Mouse (Mus musculus): ENCODE results near the gene Zbtb9. TPM values are rescaled to one million over a fixed set of nuclear protein-coding genes. Genes with fewer than 3 reads are reported as not detected.

Zbtb9 gene
- polyA plus RNA-seq, 1 experiment from 2014 or later, result 13.6 TPM

DNA sequence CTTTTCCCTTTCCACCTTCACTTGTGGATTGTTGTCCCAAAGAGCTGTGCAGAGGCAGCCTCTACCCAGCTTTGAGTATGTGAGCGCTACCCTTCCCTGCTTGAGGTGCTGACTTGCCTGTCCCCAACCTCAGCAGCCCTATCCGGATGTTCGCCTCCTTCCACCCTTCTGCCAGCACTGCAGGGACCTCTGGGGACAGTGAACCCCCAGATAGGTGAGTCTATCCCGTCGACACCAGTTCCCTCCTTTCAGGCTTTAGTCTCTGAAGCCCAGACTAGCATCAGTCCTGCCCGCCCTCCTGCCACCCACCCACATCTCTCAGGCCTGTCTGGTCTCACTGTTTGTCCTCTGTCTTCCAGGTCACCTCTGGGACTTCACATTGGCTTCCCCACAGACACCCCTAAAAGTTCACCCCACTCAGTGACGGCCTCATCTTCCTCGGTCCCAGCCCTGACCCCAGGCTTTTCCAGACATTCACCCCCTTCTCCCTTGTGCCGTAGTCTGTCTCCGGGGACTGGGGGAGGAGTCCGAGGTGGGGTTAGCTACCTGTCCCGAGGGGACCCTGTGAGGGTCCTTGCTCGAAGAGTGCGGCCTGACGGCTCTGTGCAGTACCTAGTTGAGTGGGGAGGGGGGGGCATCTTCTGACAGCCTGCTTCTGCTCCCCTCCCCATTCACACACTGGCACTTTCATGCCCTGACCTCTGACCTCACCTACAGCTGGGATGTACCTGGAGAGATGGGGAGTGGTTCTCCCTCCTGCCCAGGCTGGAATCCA lies 35.9 kb upstream of the Zbtb9 start:
- peak; percentile 12 for DNase-seq (ENCODE audit: low spot score, missing footprints)
- Histone ChIP-seq H3K36me3 (ENCODE audit: control insufficient read depth, insufficient read depth, low read length) (peaks cover 4% of the 10 kb centered on the region), H3K9ac (ENCODE audit: low read length) (0 out of 2 replicates have a peak overlapping the region, but pooled peaks have one; percentile 20), H3K4me1 (ENCODE audit: control insufficient read depth, insufficient read depth, low read length) (peaks cover 38% of the 10 kb centered on the region), H3K4me3 (ENCODE audit: low read depth, low read length) (no peak overlapping the region), H3K4me2 (no peak overlapping the region), H3K9me3 (ENCODE audit: control insufficient read depth, low read length) (no peaks in the 10 kb centered on the region), H3K27ac (ENCODE audit: low read depth, low read length) (no peak overlapping the region), H3K27me3 (ENCODE audit: control insufficient read depth, insufficient read depth, low read length) (no peaks in the 10 kb centered on the region)
- 86% methylated on average over 15 of the region's 15 CpGs for WGBS
- no peak for ATAC-seq (ENCODE audit: low FRiP score)

DNA sequence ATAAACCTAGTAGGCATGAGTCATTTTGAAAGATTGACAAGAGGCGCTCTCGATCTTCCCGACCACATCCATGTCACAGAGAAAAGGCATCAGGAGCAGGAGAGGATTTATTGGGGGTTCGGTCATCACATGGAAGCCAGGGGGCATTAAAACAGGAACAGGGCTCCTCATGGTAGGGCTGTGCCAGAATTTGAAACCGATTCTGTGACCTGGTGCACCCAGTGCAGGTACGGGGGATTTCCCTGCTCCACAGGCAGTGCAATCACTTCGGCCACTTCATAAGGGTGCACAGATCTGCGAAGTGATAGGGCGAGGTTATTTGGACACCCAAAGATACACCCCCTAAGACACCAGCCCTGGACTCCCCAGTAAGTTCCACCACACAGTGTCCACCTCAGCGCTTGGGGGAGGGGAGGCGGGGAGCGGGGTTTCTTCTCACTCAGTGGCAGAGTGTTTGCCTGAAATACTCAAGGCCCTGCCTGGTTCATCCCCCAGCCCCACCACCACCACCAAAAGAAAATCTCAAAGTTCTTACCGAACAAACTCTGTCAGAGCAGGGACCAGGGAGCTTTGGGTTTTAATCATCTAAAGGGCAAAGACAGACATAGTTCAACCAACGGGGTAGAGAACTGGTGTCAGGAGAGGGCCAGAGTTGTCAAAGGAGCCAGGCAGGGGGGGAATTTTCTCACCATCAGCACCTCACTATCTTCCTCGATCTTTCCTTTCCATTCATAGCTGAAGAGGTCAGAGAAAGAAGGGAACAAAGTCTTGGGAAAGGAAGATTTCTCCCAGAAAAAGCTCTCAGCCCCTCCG lies 34.9 kb upstream of the Zbtb9 start:
- ATAC-seq (ENCODE audit: low FRiP score), result no peak
- Histone ChIP-seq H3K4me1 (ENCODE audit: control insufficient read depth, insufficient read depth, low read length) (peaks cover 33% of the 10 kb centered on the region), H3K27me3 (ENCODE audit: control insufficient read depth, insufficient read depth, low read length) (no peaks in the 10 kb centered on the region), H3K36me3 (ENCODE audit: control insufficient read depth, insufficient read depth, low read length) (peaks cover 4% of the 10 kb centered on the region), H3K9me3 (ENCODE audit: control insufficient read depth, low read length) (no peaks in the 10 kb centered on the region), H3K4me3 (ENCODE audit: low read depth, low read length) (peak overlapping the region; percentile 67), H3K4me2 (peak overlapping the region; percentile 98), H3K27ac (ENCODE audit: low read depth, low read length) (no peak overlapping the region; the same call in 1 of the 2 replicates), H3K9ac (ENCODE audit: low read length) (peak overlapping the region; percentile 77)
- WGBS, result 64% methylated on average over 16 of the region's 16 CpGs
- peak; percentile 80 for DNase-seq (ENCODE audit: low spot score, missing footprints)

DNA sequence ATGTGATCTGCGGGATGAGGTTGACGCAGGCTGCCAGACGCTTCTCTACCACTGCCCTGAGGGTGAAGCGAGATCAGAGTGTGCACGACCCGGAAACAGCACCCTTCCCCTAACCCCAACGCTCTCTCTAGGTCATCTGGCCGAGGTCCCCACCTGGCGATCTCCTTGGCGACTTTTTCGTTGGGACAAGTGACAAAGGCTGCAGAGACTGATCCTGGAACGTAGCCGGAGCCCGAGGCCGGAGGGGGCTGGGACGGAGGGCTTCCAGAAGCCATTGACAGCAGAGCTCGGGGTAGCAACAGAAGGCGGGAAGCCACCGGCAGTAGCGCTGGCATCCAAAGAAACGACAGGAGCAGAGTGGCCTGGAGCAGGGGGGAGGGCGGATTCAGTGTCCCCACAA lies 34.2 kb upstream of the Zbtb9 start:
- no peaks in the 10 kb centered on the region for H3K27me3 ChIP-seq (ENCODE audit: control insufficient read depth, insufficient read depth, low read length)
- under 1% methylated on average over 21 of the region's 22 CpGs for WGBS
- peak; percentile 1; the same call in 1 of the 2 replicates for ATAC-seq (ENCODE audit: low FRiP score)
- H3K9ac ChIP-seq (ENCODE audit: low read length), result peak overlapping the region; percentile 77
- peak overlapping the region; percentile 67 for H3K4me3 ChIP-seq (ENCODE audit: low read depth, low read length)
- H3K9me3 ChIP-seq (ENCODE audit: control insufficient read depth, low read length), result no peaks in the 10 kb centered on the region
- DNase-seq (ENCODE audit: low spot score, missing footprints), result peak; percentile 91
- H3K4me2 ChIP-seq, result peak overlapping the region; percentile 98
- H3K4me1 ChIP-seq (ENCODE audit: control insufficient read depth, insufficient read depth, low read length), result peaks cover 27% of the 10 kb centered on the region
- H3K36me3 ChIP-seq (ENCODE audit: control insufficient read depth, insufficient read depth, low read length), result peaks cover 4% of the 10 kb centered on the region
- H3K27ac ChIP-seq (ENCODE audit: low read depth, low read length), result peak overlapping the region; percentile 57

DNA sequence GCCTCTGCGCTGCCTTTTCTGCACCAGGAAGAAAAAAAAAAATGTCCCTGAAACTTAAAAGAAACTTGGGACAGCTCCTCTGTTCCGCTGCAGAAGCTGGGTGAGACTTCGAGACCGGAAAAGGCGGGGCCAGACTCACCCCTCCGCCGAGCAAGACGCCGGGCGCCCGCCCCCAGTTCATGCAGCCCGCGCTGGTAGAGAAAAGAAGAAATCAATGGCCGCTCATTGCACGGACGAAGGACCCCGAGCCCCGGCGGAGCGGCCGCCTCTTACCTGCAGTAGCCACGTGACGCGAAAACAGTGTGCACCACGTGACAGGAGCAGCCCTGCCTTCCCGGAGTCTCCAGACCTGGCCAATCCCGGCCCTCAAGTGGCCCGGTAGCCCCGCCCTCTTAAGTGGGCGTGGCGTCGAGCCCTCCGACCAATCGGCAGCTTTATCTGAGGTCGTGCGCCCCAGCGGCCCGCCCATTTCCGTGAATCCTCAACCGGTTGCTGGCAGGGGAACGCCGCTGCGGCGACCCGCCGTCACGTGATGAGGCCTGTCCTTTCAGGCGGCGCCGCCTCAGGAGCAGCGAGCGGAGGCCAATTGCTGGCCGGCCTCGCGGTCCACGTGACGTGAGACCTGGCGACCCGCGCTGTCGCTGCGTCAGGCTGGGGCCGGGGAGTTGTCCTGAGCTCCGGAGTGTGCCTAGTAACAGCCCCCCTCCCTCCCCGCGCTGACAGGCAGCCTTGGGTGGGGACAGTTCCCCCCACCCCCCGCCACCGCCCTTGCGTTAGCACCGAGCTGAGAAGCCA lies 33.6 kb upstream of the Zbtb9 start, which contains the start of gene Cuta:
Cuta (minus strand) TSS at position 392 of the 795 bp plus-strand sequence.
- H3K4me2 ChIP-seq, result peak within 1 kb of the TSS; percentile 98
- H3K36me3 ChIP-seq (ENCODE audit: control insufficient read depth, insufficient read depth, low read length), result peaks cover 4% of the 10 kb centered on the region
- H3K27me3 ChIP-seq (ENCODE audit: control insufficient read depth, insufficient read depth, low read length), result no peaks in the 10 kb centered on the region
- peak within 1 kb of the TSS; percentile 67 for H3K4me3 ChIP-seq (ENCODE audit: low read depth, low read length)
- H3K4me1 ChIP-seq (ENCODE audit: control insufficient read depth, insufficient read depth, low read length), result peaks cover 27% of the 10 kb centered on the region
- peak; percentile 100 for DNase-seq (ENCODE audit: low spot score, missing footprints)
- ATAC-seq (ENCODE audit: low FRiP score), result peak; percentile 95
- no peaks in the 10 kb centered on the region for H3K9me3 ChIP-seq (ENCODE audit: control insufficient read depth, low read length)
- H3K27ac ChIP-seq (ENCODE audit: low read depth, low read length), result peak within 1 kb of the TSS; percentile 88
- under 1% methylated on average over 68 of the region's 70 CpGs for WGBS
- H3K9ac ChIP-seq (ENCODE audit: low read length), result peak within 1 kb of the TSS; percentile 77

DNA sequence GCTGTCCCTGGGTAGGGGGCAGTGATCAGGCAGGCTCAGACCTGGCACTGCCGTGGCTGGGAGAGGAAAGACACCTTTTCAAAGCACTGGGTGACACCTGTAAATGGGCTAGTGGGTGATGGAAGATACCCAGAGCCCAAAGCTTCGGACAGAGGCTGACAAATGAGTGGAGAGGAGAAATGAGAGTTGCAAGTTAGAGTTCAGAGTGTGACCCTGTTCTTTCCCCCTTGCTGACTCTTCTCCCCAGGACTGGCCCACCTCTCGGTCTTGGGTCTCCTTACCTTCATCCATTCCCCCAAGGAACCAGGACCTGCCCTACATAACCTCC lies 33.0 kb upstream of the Zbtb9 start:
- Histone ChIP-seq H3K4me1 (ENCODE audit: control insufficient read depth, insufficient read depth, low read length) (peaks cover 27% of the 10 kb centered on the region), H3K4me2 (peak overlapping the region; percentile 98), H3K9me3 (ENCODE audit: control insufficient read depth, low read length) (no peaks in the 10 kb centered on the region), H3K27me3 (ENCODE audit: control insufficient read depth, insufficient read depth, low read length) (no peaks in the 10 kb centered on the region), H3K27ac (ENCODE audit: low read depth, low read length) (peak overlapping the region; percentile 88), H3K4me3 (ENCODE audit: low read depth, low read length) (peak overlapping the region; percentile 67), H3K9ac (ENCODE audit: low read length) (peak overlapping the region; percentile 67), H3K36me3 (ENCODE audit: control insufficient read depth, insufficient read depth, low read length) (peaks cover 4% of the 10 kb centered on the region)
- peak; percentile 94 for DNase-seq (ENCODE audit: low spot score, missing footprints)
- ATAC-seq (ENCODE audit: low FRiP score), result peak; percentile 0; the same call in 1 of the 2 replicates
- WGBS, result 4% methylated on average over 3 of the region's 3 CpGs

DNA sequence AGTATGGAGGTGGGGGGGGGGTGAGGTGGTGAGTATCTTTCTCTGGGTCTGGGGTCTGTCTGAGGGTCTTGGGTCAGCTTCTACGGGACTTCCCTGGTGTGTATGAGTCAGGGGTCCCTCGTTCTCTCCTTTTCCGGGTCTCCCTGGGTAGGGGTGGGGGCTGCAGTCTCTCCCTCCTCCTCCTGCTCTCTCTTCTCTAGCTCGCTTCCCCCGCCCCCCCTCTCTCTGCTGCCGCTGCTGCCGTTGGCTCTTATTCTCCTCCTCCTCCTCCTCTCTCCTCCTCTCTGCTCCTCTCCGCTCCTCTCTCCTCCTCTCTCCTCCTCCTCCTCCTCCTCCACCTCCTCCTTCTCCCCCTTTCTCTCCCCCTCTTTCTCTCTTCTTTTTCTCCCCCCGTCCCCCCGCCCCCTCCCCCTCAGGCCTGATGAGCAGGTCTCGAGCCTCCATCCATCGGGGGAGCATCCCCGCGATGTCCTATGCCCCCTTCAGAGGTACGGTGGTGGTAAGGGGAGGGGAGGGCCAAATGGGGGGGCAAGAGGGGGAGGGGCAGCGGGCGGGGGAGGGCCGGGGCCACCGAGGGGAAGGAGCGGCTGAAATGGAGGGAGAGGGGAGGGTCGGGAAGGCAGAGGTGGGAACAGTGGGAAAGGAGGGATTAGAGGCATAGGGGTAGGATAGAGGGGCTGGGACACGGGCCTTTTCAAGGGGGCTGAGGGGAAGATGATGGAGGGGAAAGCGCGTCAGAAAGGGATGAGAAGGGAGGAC lies 31.8 kb upstream of the Zbtb9 start, which contains the start of gene Syngap1:
Syngap1 (plus strand) TSS at position 223 of the 759 bp plus-strand sequence.
- ATAC-seq (ENCODE audit: low FRiP score), result no peak
- peaks cover 35% of the 10 kb centered on the region for H3K4me1 ChIP-seq (ENCODE audit: control insufficient read depth, insufficient read depth, low read length)
- H3K9me3 ChIP-seq (ENCODE audit: control insufficient read depth, low read length), result no peaks in the 10 kb centered on the region
- peak within 1 kb of the TSS; percentile 74 for H3K9ac ChIP-seq (ENCODE audit: low read length)
- peak within 1 kb of the TSS; percentile 67 for H3K4me3 ChIP-seq (ENCODE audit: low read depth, low read length)
- no peaks in the 10 kb centered on the region for H3K27me3 ChIP-seq (ENCODE audit: control insufficient read depth, insufficient read depth, low read length)
- H3K4me2 ChIP-seq, result peak within 1 kb of the TSS; percentile 98
- WGBS, result 1% methylated on average over 22 of the region's 24 CpGs
- peak; percentile 92 for DNase-seq (ENCODE audit: low spot score, missing footprints)
- H3K27ac ChIP-seq (ENCODE audit: low read depth, low read length), result peak within 1 kb of the TSS; percentile 88
- H3K36me3 ChIP-seq (ENCODE audit: control insufficient read depth, insufficient read depth, low read length), result no peaks in the 10 kb centered on the region

DNA sequence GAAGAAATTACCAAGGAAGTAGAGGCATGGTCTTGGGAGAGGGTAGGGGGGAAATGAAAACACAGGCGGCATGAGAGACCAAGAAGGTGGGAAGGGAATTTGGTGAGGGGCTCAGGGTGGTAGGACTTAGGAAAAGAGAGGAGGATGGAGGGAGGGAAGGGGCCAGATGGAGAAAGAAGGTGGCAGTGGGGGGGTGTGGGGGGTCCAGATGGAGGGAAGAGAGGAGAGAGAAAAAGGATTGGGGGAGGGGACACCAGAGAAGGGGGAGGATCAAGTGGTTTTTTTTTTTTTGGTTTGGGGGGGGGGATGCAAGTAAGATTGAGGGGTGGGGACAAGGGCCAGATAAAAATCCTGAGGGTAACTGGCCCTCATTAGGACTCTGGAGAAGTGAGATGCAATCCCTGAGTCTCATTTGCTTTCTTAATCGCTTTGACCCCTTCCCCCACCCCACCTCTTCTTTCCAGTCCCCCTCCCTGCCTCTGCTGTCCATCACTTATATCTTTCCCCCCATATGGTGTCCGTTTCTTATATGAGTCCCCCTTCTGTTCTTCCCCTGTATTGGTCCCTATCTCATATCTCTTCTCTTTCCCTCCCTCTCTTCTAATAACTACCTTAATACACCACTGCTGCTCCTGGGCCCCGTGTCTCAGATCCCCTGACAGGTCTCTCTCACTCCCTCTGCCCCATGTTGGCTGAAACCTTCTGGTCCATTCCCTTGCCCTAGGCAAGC lies 31.0 kb upstream of the Zbtb9 start:
- H3K27ac ChIP-seq (ENCODE audit: low read depth, low read length), result peak overlapping the region; percentile 88
- ATAC-seq (ENCODE audit: low FRiP score) (no peak), DNase-seq (ENCODE audit: low spot score, missing footprints) (peak; percentile 89)
- H3K9me3 ChIP-seq (ENCODE audit: control insufficient read depth, low read length), result no peaks in the 10 kb centered on the region
- H3K9ac ChIP-seq (ENCODE audit: low read length), result peak overlapping the region; percentile 74
- H3K4me3 ChIP-seq (ENCODE audit: low read depth, low read length), result peak overlapping the region; percentile 37
- H3K4me2 ChIP-seq, result peak overlapping the region; percentile 66
- no peaks in the 10 kb centered on the region for H3K36me3 ChIP-seq (ENCODE audit: control insufficient read depth, insufficient read depth, low read length)
- WGBS, result 7% methylated on average over 4 of the region's 4 CpGs
- H3K4me1 ChIP-seq (ENCODE audit: control insufficient read depth, insufficient read depth, low read length), result peaks cover 43% of the 10 kb centered on the region
- no peaks in the 10 kb centered on the region for H3K27me3 ChIP-seq (ENCODE audit: control insufficient read depth, insufficient read depth, low read length)
